Mouse (Mus musculus): ENCODE results near the gene Actr10. TPM values are rescaled to one million over a fixed set of nuclear protein-coding genes. Genes with fewer than 3 reads are reported as not detected.

Actr10 gene
- polyA plus RNA-seq, 1 experiment from 2014 or later = 338 TPM

Other genes with a start within 250 kb of the Actr10 start
- 20.1 and 20.5 TPM in 2 replicates for gene Frmd6, start 112.3 kb upstream of the Actr10 start, polyA plus RNA-seq (2015; fragmentation: Nextera tagmentation; extraction: Ambion mirVana)
- 653 and 686 TPM in 2 replicates for gene Psma3, start 36.8 kb downstream of the Actr10 start, polyA plus RNA-seq (2015; fragmentation: Nextera tagmentation; extraction: Ambion mirVana)
- 60.0 and 71.5 TPM in 2 replicates for gene Arid4a, start 78.1 kb downstream of the Actr10 start, polyA plus RNA-seq (2015; fragmentation: Nextera tagmentation; extraction: Ambion mirVana)
- gene Tomm20l, start 173.6 kb downstream of the Actr10 start, polyA plus RNA-seq (2015; fragmentation: Nextera tagmentation; extraction: Ambion mirVana) = 0.26 TPM in 1 of 2 replicates, not detected in the other
- 89.8 and 90.0 TPM in 2 replicates for gene Timm9, start 198.8 kb downstream of the Actr10 start, polyA plus RNA-seq (2015; fragmentation: Nextera tagmentation; extraction: Ambion mirVana)
- gene 2700049A03Rik, start 199.0 kb downstream of the Actr10 start, polyA plus RNA-seq (2015; fragmentation: Nextera tagmentation; extraction: Ambion mirVana) = 13.6 and 17.1 TPM in 2 replicates